Mouse (Mus musculus): ENCODE data around the gene Zswim5. TPM values are rescaled to one million over a fixed set of nuclear protein-coding genes. Genes with fewer than 3 reads are reported as not detected.

Gene Zswim5
- polyA plus RNA-seq, 1 experiment from 2014 or later = 0.79 TPM

DNA sequence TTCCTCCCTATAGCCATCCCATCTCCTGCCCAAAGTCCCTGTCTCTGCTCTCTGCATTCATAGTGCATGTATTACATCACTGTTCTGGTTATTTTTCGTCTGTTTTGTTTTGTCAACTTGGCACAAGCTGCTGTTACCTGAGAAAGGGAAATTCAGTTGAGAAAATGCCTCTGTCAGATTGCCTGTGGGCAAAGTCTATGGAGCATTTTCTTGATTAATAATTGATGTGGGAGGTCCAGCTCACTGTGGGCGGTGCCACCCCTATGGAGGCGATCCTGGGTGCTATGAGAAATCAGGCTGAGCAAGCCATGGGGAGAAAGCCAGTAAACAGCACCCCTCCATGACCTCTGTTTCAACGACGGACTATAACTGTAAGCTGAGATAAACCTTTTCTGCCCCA is 17.5 kb upstream of the Zswim5 start:
- Histone ChIP-seq H3K4me1 (replicated peaks) (no peaks in the 10 kb centered on the region), H3K9me3 (replicated peaks) (no peaks in the 10 kb centered on the region), H3K4me2 (no peak overlapping the region), H3K4me3 (no peak overlapping the region), H3K27me3 (replicated peaks) (no peaks in the 10 kb centered on the region), H3K9ac (no peak overlapping the region), H3K36me3 (no peaks in the 10 kb centered on the region), H3K27ac (ENCODE audit: poor library complexity, severe bottlenecking) (no peak overlapping the region)
- no peak for ATAC-seq (ENCODE audit: insufficient number of reproducible peaks, low FRiP score)
- WGBS = 67% methylated on average over 5 of the region's 5 CpGs

DNA sequence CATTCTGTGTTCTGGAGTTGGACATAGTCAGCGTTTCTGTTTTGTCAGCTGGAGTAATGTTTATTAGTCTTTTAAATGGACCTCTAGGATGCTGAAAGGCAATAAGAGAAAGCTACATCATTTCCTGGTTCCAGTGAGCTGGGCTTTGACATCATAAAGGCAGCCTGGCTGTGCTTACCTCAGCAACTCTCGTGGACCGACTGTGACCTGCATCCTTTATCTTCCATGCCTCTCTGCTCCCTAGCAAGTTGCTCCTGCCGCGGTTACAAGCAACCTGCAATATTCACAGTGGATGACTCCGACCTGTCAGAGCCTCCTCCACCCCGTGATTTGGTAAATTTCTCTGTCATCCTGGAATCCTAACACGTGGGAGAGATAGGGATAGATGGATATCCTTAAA is 15.2 kb upstream of the Zswim5 start:
- no peak overlapping the region for H3K4me2 ChIP-seq
- ATAC-seq (ENCODE audit: insufficient number of reproducible peaks, low FRiP score) = no peak
- H3K27ac ChIP-seq (ENCODE audit: poor library complexity, severe bottlenecking) = no peak overlapping the region
- H3K9me3 ChIP-seq (replicated peaks) = no peaks in the 10 kb centered on the region
- no peak overlapping the region for H3K4me3 ChIP-seq
- no peaks in the 10 kb centered on the region for H3K27me3 ChIP-seq (replicated peaks)
- no peaks in the 10 kb centered on the region for H3K4me1 ChIP-seq (replicated peaks)
- 46% methylated on average over 8 of the region's 8 CpGs for WGBS
- no peak overlapping the region for H3K9ac ChIP-seq
- no peaks in the 10 kb centered on the region for H3K36me3 ChIP-seq

- no peaks in the 10 kb centered on the region for H3K9me3 ChIP-seq (replicated peaks)
- no peak overlapping the region for H3K4me3 ChIP-seq
- H3K36me3 ChIP-seq = no peaks in the 10 kb centered on the region
- H3K4me1 ChIP-seq (replicated peaks) = no peaks in the 10 kb centered on the region
- peaks cover 6% of the 10 kb centered on the region for H3K27me3 ChIP-seq (replicated peaks)
- no peak overlapping the region for H3K9ac ChIP-seq
- 65% methylated on average over 3 of the region's 3 CpGs for WGBS
- no peak for ATAC-seq (ENCODE audit: insufficient number of reproducible peaks, low FRiP score)
- H3K27ac ChIP-seq (ENCODE audit: poor library complexity, severe bottlenecking) = no peak overlapping the region
- no peak overlapping the region for H3K4me2 ChIP-seq
These were observed 7.3 kb upstream of the Zswim5 start for GRCm38 (mm10) chr4:116869898-116870297.

GRCm38 (mm10) chr4:116874595-116874994 is 2.6 kb upstream of the Zswim5 start:
- ATAC-seq (ENCODE audit: insufficient number of reproducible peaks, low FRiP score) = no peak
- Histone ChIP-seq H3K4me3 (no peak overlapping the region), H3K4me1 (replicated peaks) (no peaks in the 10 kb centered on the region), H3K9me3 (replicated peaks) (no peaks in the 10 kb centered on the region), H3K9ac (no peak overlapping the region), H3K27me3 (replicated peaks) (peaks cover 6% of the 10 kb centered on the region), H3K4me2 (no peak overlapping the region), H3K36me3 (no peaks in the 10 kb centered on the region), H3K27ac (ENCODE audit: poor library complexity, severe bottlenecking) (no peak overlapping the region)
- WGBS = 72% methylated on average over 4 of the region's 4 CpGs

- peak; percentile 63; the same call in 1 of the 2 replicates for ATAC-seq (ENCODE audit: insufficient number of reproducible peaks, low FRiP score)
- H3K4me2 ChIP-seq = peak overlapping the region; percentile 98
- H3K36me3 ChIP-seq = no peaks in the 10 kb centered on the region
- H3K9me3 ChIP-seq (replicated peaks) = no peaks in the 10 kb centered on the region
- peak overlapping the region; percentile 75 for H3K4me3 ChIP-seq
- peaks cover 6% of the 10 kb centered on the region for H3K27me3 ChIP-seq (replicated peaks)
- peak overlapping the region; percentile 80 for H3K9ac ChIP-seq
- WGBS = 0% methylated on average over 15 of the region's 15 CpGs
- no peaks in the 10 kb centered on the region for H3K4me1 ChIP-seq (replicated peaks)
- peak overlapping the region; percentile 74 for H3K27ac ChIP-seq (ENCODE audit: poor library complexity, severe bottlenecking)
These were observed 564 bp upstream of the Zswim5 start for GRCm38 (mm10) chr4:116876630-116876994.

DNA sequence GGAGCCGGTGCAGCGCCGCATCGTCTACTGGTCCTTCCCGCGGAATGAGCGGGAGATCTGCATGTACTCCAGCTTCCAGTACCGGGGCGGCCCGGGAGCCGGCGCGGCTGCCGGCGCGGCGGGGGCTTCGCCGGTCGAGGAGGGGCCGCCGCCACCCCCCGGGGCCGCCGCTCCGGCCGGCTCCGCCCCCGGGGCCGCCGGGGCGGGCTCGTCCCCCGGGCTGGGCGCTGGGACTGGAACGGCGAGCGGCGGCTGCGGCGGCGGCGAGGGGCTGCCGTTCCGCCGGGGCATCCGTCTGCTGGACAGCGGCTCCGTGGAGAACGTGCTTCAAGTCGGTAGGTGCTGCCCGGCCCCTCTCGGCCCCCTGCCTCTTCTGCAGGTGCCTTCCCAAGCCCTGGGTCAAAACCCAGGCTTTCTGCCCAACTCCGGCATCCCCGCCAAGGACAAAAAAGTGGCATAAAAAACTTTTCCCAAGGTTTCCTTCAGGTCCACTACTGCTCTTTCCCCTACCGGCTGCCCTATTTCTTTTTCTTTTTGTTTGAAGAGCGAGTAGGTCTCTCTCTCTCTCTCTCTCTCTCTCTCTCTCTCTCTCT is 649 bp downstream of the Zswim5 start:
- WGBS = 2% methylated on average over 53 of the region's 57 CpGs

GRCm38 (mm10) chr4:116878491-116878890 is 1.3 kb downstream of the Zswim5 start:
- no peak overlapping the region for H3K9ac ChIP-seq
- H3K27ac ChIP-seq (ENCODE audit: poor library complexity, severe bottlenecking) = no peak overlapping the region
- H3K9me3 ChIP-seq (replicated peaks) = no peaks in the 10 kb centered on the region
- peaks cover 6% of the 10 kb centered on the region for H3K27me3 ChIP-seq (replicated peaks)
- no peaks in the 10 kb centered on the region for H3K36me3 ChIP-seq
- H3K4me3 ChIP-seq = peak overlapping the region; percentile 75
- 8% methylated on average over 11 of the region's 11 CpGs for WGBS
- no peaks in the 10 kb centered on the region for H3K4me1 ChIP-seq (replicated peaks)
- peak overlapping the region; percentile 98 for H3K4me2 ChIP-seq
- no peak for ATAC-seq (ENCODE audit: insufficient number of reproducible peaks, low FRiP score)

More for the DNA sequence above, 649 bp downstream of the Zswim5 start:
- ATAC-seq (ENCODE audit: insufficient number of reproducible peaks, low FRiP score) = peak; percentile 58
- Histone ChIP-seq H3K4me3 (peak overlapping the region; percentile 75), H3K9ac (peak overlapping the region; percentile 80), H3K27me3 (replicated peaks) (peaks cover 6% of the 10 kb centered on the region), H3K36me3 (no peaks in the 10 kb centered on the region), H3K27ac (ENCODE audit: poor library complexity, severe bottlenecking) (peak overlapping the region; percentile 74), H3K4me2 (peak overlapping the region; percentile 98), H3K4me1 (replicated peaks) (no peaks in the 10 kb centered on the region), H3K9me3 (replicated peaks) (no peaks in the 10 kb centered on the region)

DNA sequence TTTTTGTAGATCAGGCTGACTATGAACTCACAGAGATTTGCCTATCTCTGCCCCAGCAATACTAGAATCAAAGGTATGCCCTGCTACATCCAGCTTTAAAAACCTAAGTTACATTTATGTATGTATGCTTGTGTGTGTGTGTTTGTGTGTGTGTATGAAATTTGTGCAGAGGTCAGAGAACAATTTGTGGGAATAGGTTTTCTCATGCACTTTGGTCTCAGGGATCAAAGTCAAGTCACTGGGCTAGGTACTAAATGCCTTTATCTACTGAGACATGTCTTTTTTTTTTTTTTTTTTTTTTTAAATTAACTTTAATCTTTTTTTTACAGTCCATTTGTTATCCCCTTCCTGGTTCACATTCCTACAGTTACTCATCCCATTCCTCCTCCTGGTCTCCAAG is 5.5 kb downstream of the Zswim5 start:
- no peak overlapping the region for H3K27ac ChIP-seq (ENCODE audit: poor library complexity, severe bottlenecking)
- no peak overlapping the region for H3K4me2 ChIP-seq
- H3K4me3 ChIP-seq = no peak overlapping the region
- no peak for ATAC-seq (ENCODE audit: insufficient number of reproducible peaks, low FRiP score)
- H3K4me1 ChIP-seq (replicated peaks) = no peaks in the 10 kb centered on the region
- H3K36me3 ChIP-seq = no peaks in the 10 kb centered on the region
- no peaks in the 10 kb centered on the region; the same call in 1 of the 2 replicates for H3K9me3 ChIP-seq (replicated peaks)
- H3K9ac ChIP-seq = no peak overlapping the region
- no peaks in the 10 kb centered on the region for H3K27me3 ChIP-seq (replicated peaks)

GRCm38 (mm10) chr4:116894200-116895080 is 17.3 kb downstream of the Zswim5 start:
- no peak for ATAC-seq (ENCODE audit: insufficient number of reproducible peaks, low FRiP score)
- Histone ChIP-seq H3K27ac (ENCODE audit: poor library complexity, severe bottlenecking) (no peak overlapping the region), H3K36me3 (no peaks in the 10 kb centered on the region), H3K4me3 (no peak overlapping the region), H3K27me3 (replicated peaks) (no peaks in the 10 kb centered on the region), H3K9ac (no peak overlapping the region), H3K9me3 (replicated peaks) (no peaks in the 10 kb centered on the region), H3K4me1 (replicated peaks) (no peaks in the 10 kb centered on the region), H3K4me2 (no peak overlapping the region)
- 48% methylated on average over 4 of the region's 4 CpGs for WGBS

GRCm38 (mm10) chr4:116910489-116911181 is 33.5 kb downstream of the Zswim5 start:
- Histone ChIP-seq H3K4me2 (no peak overlapping the region), H3K27ac (ENCODE audit: poor library complexity, severe bottlenecking) (no peak overlapping the region), H3K4me3 (no peak overlapping the region), H3K27me3 (replicated peaks) (no peaks in the 10 kb centered on the region), H3K9ac (no peak overlapping the region), H3K9me3 (replicated peaks) (no peaks in the 10 kb centered on the region), H3K36me3 (no peaks in the 10 kb centered on the region), H3K4me1 (replicated peaks) (no peaks in the 10 kb centered on the region)
- no peak for ATAC-seq (ENCODE audit: insufficient number of reproducible peaks, low FRiP score)
- 68% methylated on average over 4 of the region's 4 CpGs for WGBS

GRCm38 (mm10) chr4:116911202-116911601 is 34.0 kb downstream of the Zswim5 start:
- no peak for ATAC-seq (ENCODE audit: insufficient number of reproducible peaks, low FRiP score)
- no peak overlapping the region for H3K27ac ChIP-seq (ENCODE audit: poor library complexity, severe bottlenecking)
- no peaks in the 10 kb centered on the region for H3K36me3 ChIP-seq
- H3K4me2 ChIP-seq = no peak overlapping the region
- H3K9me3 ChIP-seq (replicated peaks) = no peaks in the 10 kb centered on the region
- no peaks in the 10 kb centered on the region for H3K4me1 ChIP-seq (replicated peaks)
- H3K27me3 ChIP-seq (replicated peaks) = no peaks in the 10 kb centered on the region
- H3K4me3 ChIP-seq = no peak overlapping the region
- H3K9ac ChIP-seq = no peak overlapping the region
- 71% methylated on average over 5 of the region's 5 CpGs for WGBS
